In the genomic region with DNA sequence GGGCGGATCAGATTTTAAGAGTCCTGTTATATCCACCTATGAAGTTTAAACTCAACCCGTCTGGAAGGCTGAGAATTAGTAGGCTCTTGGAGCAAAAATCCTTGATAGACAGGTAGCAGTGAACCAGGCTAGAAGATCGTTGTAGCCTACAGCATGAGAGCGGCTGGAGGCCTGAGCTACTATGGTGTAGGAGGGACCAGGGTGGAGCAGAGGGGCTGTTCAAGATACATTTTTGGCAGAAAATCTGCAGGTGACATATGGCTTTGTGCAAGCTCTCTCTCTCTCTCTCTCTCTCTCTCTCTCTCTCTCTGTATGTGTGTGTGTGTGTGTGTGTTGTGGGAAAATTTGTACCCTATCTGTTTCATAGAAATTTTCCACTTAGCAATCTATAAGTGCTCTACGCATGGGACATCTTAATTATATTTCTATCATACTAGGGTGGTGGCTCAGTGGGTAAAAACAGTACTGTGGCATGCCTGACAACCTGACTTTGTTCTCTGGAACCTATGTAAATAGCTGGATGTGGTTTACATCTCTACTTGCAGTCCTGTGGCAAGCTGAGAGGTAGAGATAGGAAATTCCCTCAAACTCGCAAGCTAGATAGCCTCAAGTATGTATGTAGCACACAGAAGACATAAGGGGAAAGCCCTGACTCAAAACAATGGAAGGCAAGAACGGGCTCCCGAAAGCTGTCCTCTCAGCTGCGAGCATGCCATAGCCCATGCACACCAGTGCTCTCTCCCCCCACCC, we compare ENCODE assay signal across 14 mouse cellular contexts.
"Had no signal": no experiment of that assay in that cellular context is flagged by ENCODE, and none has a peak within 500 bp of the region (broad histone marks: within the 10 kb centered on the region; RNA-seq: fewer than 3 reads in every experiment).

No protein-coding gene starts in this region.

- H3K36me3 ChIP-seq: limb, embryonic 10.5 days; liver, embryonic 15.5 days; midbrain, embryonic 10.5 days; midbrain, embryonic 15.5 days; neural tube, embryonic 12.5 days had no signal

- H3K9me3 ChIP-seq: limb, embryonic 10.5 days; liver, embryonic 15.5 days; midbrain, embryonic 10.5 days; midbrain, embryonic 15.5 days; neural tube, embryonic 12.5 days had no signal

- H3K4me1 ChIP-seq: limb, embryonic 10.5 days; liver, embryonic 15.5 days had no signal

- H3K27me3 ChIP-seq: liver, embryonic 15.5 days; midbrain, embryonic 15.5 days; neural tube, embryonic 12.5 days had no signal

- H3K9ac ChIP-seq: liver, embryonic 15.5 days; midbrain, embryonic 15.5 days; neural tube, embryonic 12.5 days had no signal

- H3K4me2 ChIP-seq: liver, embryonic 11.5 days; liver, embryonic 15.5 days; midbrain, embryonic 15.5 days; neural tube, embryonic 12.5 days had no signal

- H3K27ac ChIP-seq: left cerebral cortex, adult 2 months; limb, embryonic 10.5 days; liver, embryonic 15.5 days; midbrain, embryonic 10.5 days; midbrain, embryonic 15.5 days; neural tube, embryonic 12.5 days had no signal

- H3K4me3 ChIP-seq: left cerebral cortex, adult 2 months; limb, embryonic 10.5 days; liver, embryonic 15.5 days; midbrain, embryonic 10.5 days; midbrain, embryonic 15.5 days; neural tube, embryonic 12.5 days had no signal

- DNase-seq: kidney, postnatal 25 days; lung, adult 2 months; lung, postnatal 36 days; right cerebral cortex, postnatal 4 days; spleen, adult 18-20 months; thymus, postnatal 4 days had no signal

- ATAC-seq: lung, postnatal 0 days; midbrain, embryonic 15.5 days had no signal
